Mouse (Mus musculus): ENCODE measurements around the gene Hmga2. TPM values are rescaled to one million over a fixed set of nuclear protein-coding genes. Genes with fewer than 3 reads are reported as not detected.

Gene Hmga2
- total RNA-seq, 1 experiment: 21.6 TPM

DNA sequence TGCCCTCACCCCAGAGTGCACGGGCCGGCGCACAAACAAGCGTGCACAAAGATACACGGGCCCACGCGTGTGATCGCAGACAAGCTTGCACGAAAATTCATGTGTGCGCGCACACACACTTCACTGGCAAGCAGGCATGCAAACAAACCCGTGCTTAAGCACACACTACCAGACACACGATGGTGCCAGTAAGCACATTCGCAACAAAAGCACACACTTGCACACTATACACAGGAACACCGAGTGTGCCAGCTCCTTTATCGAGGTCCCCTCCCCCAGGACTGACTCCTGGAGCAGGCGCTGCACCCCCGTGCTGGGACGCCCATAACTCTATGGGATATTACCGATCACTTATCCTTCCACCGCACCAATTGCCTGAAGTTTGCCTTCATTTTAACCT lies 1.2 kb upstream of the Hmga2 start:
- no peaks in the 10 kb centered on the region for H3K36me3 ChIP-seq (ENCODE audit: control insufficient read depth, insufficient read depth, low read length, poor library complexity, severe bottlenecking)
- TF ChIP-seq ZC3H11A (IDR thresholded peaks at IDR 0.05; ENCODE audit: borderline replicate concordance, low read depth, low read length) (no peak), ZNF384 (IDR thresholded peaks at IDR 0.05; ENCODE audit: low read depth, low read length) (no peak), HCFC1 (IDR thresholded peaks at IDR 0.05; ENCODE audit: borderline replicate concordance, insufficient read depth, low read length) (no peak), MAFK (IDR thresholded peaks at IDR 0.05; ENCODE audit: insufficient read depth, low read depth, low read length) (no peak), CHD2 (IDR thresholded peaks at IDR 0.05; ENCODE audit: low read depth, low read length) (no peak)
- no peak for DNase-seq (ENCODE audit: low read depth, low spot score)
- H3K9me3 ChIP-seq (ENCODE audit: control insufficient read depth, insufficient read depth, low read depth, low read length): no peaks in the 10 kb centered on the region
- H3K27ac ChIP-seq (ENCODE audit: insufficient read depth, low read depth, low read length, poor library complexity, severe bottlenecking): no peak overlapping the region
- no peak overlapping the region for H3K9ac ChIP-seq (ENCODE audit: insufficient read depth, low read depth, low read length, poor library complexity, severe bottlenecking)
- peaks cover 0 to 5% of the 10 kb centered on the region in 2 experiments; a peak in 2 of 4 replicates for H3K4me1 ChIP-seq (ENCODE audit: control insufficient read depth in 2 of 2, insufficient read depth in 2 of 2, low read length in 2 of 2, poor library complexity in 1 of 2)
- peak overlapping the region; percentile 10 to 79; a peak in 3 of 4 replicates for H3K4me3 ChIP-seq (ENCODE audit: insufficient read depth in 1 of 2, low read depth in 1 of 2, low read length in 2 of 2, poor library complexity in 1 of 2, severe bottlenecking in 1 of 2)
- in situ Hi-C loops (cut with MboI; ENCODE audit: low sequenced_read_pairs in 2 of 2, unreplicated experiment in 2 of 2): no loop called here

DNA sequence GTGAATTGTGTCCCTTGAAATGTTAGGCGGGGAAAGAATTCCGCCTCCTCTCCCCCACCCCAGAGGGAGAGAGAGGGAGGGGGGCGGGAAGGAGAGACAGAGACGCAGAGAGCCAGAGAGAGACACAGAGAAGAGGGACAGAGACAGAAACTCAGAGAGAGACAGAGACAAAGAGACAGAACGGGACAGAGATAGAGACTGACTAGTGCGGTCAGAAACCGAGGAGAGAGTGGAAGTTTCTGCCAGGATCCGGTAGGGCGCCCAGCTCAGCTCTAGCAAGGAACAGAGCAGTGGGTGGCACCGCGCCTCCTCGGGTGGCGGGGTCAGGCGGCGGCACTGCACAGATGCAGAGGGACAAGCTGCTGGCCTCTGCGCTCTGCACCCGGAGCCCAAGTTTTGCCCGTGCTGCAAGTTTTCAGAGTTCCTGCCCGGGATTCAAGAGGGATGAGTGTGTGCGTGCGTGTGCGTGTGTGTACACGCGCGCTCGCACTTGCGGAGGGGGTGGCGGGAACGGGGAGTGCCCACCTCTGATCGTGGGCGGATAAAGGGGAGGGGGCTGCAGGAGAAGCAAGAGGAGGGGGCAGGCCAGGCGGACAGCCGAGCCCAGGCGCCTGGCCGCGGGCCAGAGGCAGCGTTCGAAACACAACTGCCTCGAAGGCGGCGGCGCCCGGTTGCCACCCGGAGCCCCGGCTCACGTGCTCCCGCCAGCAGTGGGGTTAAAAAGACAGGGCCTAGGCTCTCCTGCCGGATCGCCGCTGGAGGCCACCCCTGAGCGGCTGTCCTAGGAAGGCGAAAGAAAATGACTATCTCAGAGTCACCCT lies 457 bp upstream of the Hmga2 start:
- in situ Hi-C loops (cut with MboI; ENCODE audit: low sequenced_read_pairs in 2 of 2, unreplicated experiment in 2 of 2): no loop called here
- H3K4me1 ChIP-seq (ENCODE audit: control insufficient read depth in 2 of 2, insufficient read depth in 2 of 2, low read length in 2 of 2, poor library complexity in 1 of 2): peaks cover 0 to 5% of the 10 kb centered on the region in 2 experiments; a peak in 2 of 4 replicates

DNA sequence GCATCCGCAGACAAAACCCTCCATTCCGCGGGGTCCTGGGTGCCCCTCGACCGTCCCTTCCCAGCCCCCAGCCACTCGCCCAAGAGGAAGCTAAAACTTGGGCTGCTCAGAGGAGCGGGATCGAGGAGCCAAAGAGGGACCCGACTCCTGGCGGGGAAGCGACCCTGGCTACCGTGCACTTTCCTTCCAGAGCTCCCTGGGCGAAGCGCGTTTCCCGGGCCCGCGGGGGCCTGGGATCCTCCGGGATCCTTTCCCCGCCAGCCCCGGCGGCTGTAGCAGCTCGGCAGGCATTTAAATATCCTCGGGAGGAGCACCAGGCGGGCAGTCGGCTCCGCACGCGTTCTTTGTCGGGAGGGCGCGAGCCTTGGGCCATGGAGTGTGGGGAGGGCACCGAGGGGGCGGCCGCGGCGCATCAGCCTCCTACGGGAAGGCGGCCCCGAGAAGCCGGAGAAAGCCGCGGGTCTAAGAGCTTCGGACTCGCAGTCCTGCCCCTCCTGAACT lies 1.2 kb downstream of the Hmga2 start:
- H3K27ac ChIP-seq (ENCODE audit: insufficient read depth, low read depth, low read length, poor library complexity, severe bottlenecking): no peak overlapping the region
- no peaks in the 10 kb centered on the region for H3K9me3 ChIP-seq (ENCODE audit: control insufficient read depth, insufficient read depth, low read depth, low read length)
- no peaks in the 10 kb centered on the region for H3K36me3 ChIP-seq (ENCODE audit: control insufficient read depth, insufficient read depth, low read length, poor library complexity, severe bottlenecking)
- H3K9ac ChIP-seq (ENCODE audit: insufficient read depth, low read depth, low read length, poor library complexity, severe bottlenecking): peak overlapping the region; percentile 69
- peak; percentile 37 for DNase-seq (ENCODE audit: low read depth, low spot score)
- H3K4me1 ChIP-seq (ENCODE audit: control insufficient read depth in 2 of 2, insufficient read depth in 2 of 2, low read length in 2 of 2, poor library complexity in 1 of 2): peaks cover 0 to 5% of the 10 kb centered on the region in 2 experiments; a peak in 2 of 4 replicates
- in situ Hi-C loops (cut with MboI; ENCODE audit: low sequenced_read_pairs in 2 of 2, unreplicated experiment in 2 of 2): no loop called here
- TF ChIP-seq ZC3H11A (IDR thresholded peaks at IDR 0.05; ENCODE audit: borderline replicate concordance, low read depth, low read length): no peak
- TF ChIP-seq HCFC1 (IDR thresholded peaks at IDR 0.05; ENCODE audit: borderline replicate concordance, insufficient read depth, low read length): no peak
- TF ChIP-seq ZNF384 (IDR thresholded peaks at IDR 0.05; ENCODE audit: low read depth, low read length): no peak
- no peak for TF ChIP-seq MAFK (IDR thresholded peaks at IDR 0.05; ENCODE audit: insufficient read depth, low read depth, low read length)
- TF ChIP-seq CHD2 (IDR thresholded peaks at IDR 0.05; ENCODE audit: low read depth, low read length): no peak
- H3K4me3 ChIP-seq (ENCODE audit: insufficient read depth in 1 of 2, low read depth in 1 of 2, low read length in 2 of 2, poor library complexity in 1 of 2, severe bottlenecking in 1 of 2): peak overlapping the region; percentile 61 to 79

More for the DNA sequence above, 457 bp upstream of the Hmga2 start:
- H3K36me3 ChIP-seq (ENCODE audit: control insufficient read depth, insufficient read depth, low read length, poor library complexity, severe bottlenecking): no peaks in the 10 kb centered on the region
- TF ChIP-seq ZNF384 (IDR thresholded peaks at IDR 0.05; ENCODE audit: low read depth, low read length): no peak
- no peak for TF ChIP-seq CHD2 (IDR thresholded peaks at IDR 0.05; ENCODE audit: low read depth, low read length)
- TF ChIP-seq MAFK (IDR thresholded peaks at IDR 0.05; ENCODE audit: insufficient read depth, low read depth, low read length): no peak
- TF ChIP-seq HCFC1 (IDR thresholded peaks at IDR 0.05; ENCODE audit: borderline replicate concordance, insufficient read depth, low read length): no peak
- TF ChIP-seq ZC3H11A (IDR thresholded peaks at IDR 0.05; ENCODE audit: borderline replicate concordance, low read depth, low read length): no peak
- peak; percentile 46 for DNase-seq (ENCODE audit: low read depth, low spot score)
- peak overlapping the region; percentile 69 for H3K9ac ChIP-seq (ENCODE audit: insufficient read depth, low read depth, low read length, poor library complexity, severe bottlenecking)
- H3K9me3 ChIP-seq (ENCODE audit: control insufficient read depth, insufficient read depth, low read depth, low read length): no peaks in the 10 kb centered on the region
- H3K4me3 ChIP-seq (ENCODE audit: insufficient read depth in 1 of 2, low read depth in 1 of 2, low read length in 2 of 2, poor library complexity in 1 of 2, severe bottlenecking in 1 of 2): peak overlapping the region; percentile 61 to 79
- H3K27ac ChIP-seq (ENCODE audit: insufficient read depth, low read depth, low read length, poor library complexity, severe bottlenecking): no peak overlapping the region

DNA sequence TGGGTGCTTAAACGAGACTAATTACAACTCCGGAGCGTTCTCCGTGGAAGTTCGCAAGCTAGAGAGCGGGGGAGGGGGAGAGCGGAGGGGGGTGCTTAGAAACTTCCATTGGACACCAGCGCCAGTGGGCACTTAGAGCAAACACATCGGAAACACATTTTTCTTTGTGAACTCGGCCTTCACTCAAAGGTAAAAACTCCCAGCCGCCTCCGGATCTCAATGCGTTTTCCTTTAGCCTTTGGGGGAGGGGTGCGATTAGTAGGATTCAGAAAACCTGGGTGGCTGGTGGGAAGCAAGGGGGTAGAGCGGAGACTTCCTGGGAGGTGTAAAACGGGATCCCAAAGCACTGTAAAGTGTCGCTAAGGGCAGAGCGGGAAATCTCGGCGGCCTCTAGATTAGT lies 2.0 kb downstream of the Hmga2 start:
- Histone ChIP-seq H3K9me3 (ENCODE audit: control insufficient read depth, insufficient read depth, low read depth, low read length) (no peaks in the 10 kb centered on the region), H3K9ac (ENCODE audit: insufficient read depth, low read depth, low read length, poor library complexity, severe bottlenecking) (peak overlapping the region; percentile 31; the same call in 1 of the 2 replicates), H3K4me3 (ENCODE audit: insufficient read depth in 1 of 2, low read depth in 1 of 2, low read length in 2 of 2, poor library complexity in 1 of 2, severe bottlenecking in 1 of 2) (peak overlapping the region; percentile 61 to 79), H3K4me1 (ENCODE audit: control insufficient read depth in 2 of 2, insufficient read depth in 2 of 2, low read length in 2 of 2, poor library complexity in 1 of 2) (peaks cover 0 to 5% of the 10 kb centered on the region in 2 experiments; a peak in 2 of 4 replicates), H3K36me3 (ENCODE audit: control insufficient read depth, insufficient read depth, low read length, poor library complexity, severe bottlenecking) (no peaks in the 10 kb centered on the region), H3K27ac (ENCODE audit: insufficient read depth, low read depth, low read length, poor library complexity, severe bottlenecking) (no peak overlapping the region)
- TF ChIP-seq CHD2 (IDR thresholded peaks at IDR 0.05; ENCODE audit: low read depth, low read length) (no peak), ZC3H11A (IDR thresholded peaks at IDR 0.05; ENCODE audit: borderline replicate concordance, low read depth, low read length) (no peak), ZNF384 (IDR thresholded peaks at IDR 0.05; ENCODE audit: low read depth, low read length) (no peak), HCFC1 (IDR thresholded peaks at IDR 0.05; ENCODE audit: borderline replicate concordance, insufficient read depth, low read length) (no peak), MAFK (IDR thresholded peaks at IDR 0.05; ENCODE audit: insufficient read depth, low read depth, low read length) (no peak)
- in situ Hi-C loops (cut with MboI; ENCODE audit: low sequenced_read_pairs in 2 of 2, unreplicated experiment in 2 of 2): no loop called here
- DNase-seq (ENCODE audit: low read depth, low spot score): peak; percentile 50

Data from ES-E14 (cell line).